Mouse (Mus musculus) right cerebral cortex, adult 2 months (tissue): ENCODE data around the gene D630045J12Rik.

ENCODE experiments used
- DNase-seq, 2 experiments: peaks; one replicate each; pipeline ENCODE4 v3.0.0; 2021 to 2022; ENCODE audit warnings: low spot score in 2 of 2

Gene D630045J12Rik

DNA sequence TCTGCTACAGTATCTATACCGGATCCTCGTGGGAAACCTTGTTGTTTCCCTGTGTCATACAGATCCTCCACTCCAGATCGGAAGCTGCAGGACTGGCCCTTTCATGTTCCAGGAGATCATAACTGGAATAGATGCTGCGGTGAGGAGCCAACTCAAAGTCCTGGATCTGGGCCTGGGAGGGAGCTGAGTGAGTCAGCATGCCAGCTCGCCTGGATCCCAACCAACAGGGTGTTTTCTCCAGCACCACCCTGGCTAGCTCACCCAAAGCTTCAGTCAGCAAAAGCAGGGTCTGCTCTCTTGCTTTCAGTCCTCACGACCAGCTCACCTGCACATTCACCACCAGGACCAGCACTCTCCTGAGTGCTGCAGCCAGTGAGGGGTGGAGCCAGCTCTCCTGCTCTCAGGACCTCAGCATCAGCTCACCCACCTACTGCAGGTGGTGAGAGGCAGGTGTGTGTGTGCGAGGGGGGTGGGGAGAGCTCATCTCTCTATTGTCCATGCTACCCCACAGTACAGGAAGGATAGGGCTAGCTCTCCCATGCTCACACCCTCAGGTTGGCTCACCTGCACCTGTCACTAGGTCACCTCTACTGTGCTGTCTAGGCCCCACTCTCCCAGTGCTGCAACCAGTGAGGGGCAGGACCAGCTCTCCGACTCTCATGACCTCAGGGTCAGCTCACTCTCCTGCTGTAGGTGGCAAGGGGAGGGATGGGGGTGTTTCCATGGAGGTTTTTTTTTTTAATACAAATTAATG lies 118.8 kb downstream of the D630045J12Rik start:
- peak; percentile 74 to 75 for DNase-seq

DNA sequence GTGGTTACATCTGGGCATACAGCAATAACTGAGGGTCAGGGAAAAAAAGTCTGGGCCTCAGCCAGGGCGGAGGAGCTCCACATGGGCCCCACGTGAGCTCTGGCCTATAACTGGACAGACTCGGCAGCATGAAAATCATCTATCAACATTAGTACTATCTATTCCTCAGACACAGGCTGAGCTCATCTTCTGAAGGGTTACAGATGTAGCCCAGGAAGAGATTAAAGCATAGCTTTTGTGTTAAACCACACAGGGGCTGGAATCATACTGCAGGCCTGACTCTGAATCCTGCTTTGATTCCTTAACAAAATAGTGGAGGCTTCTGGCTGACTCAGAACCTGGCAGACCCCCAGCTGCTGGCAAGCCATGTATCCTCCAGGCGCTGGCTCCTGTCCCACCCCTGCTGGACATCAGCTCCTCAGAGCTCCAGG lies 122.0 kb downstream of the D630045J12Rik start:
- DNase-seq: no peak

DNA sequence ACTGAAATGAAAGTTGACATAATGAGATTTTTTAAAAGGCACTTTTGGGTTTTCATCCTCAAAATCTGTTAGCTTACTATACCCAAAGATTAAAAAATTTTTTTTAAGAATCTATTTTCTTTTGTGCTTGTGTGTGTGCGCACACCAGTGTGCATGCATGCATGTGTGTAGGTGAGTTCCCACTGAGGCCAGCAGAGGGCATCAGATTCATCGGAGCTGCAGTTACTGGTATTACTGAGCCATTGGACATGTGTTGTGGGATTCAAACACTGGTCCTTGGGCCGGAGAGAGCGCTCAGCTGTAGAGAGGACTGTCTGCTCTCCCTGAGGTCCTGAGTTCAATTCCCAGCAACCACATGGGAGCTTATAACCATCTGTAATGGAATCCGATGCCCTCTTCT lies 123.9 kb downstream of the D630045J12Rik start:
- DNase-seq: no peak

DNA sequence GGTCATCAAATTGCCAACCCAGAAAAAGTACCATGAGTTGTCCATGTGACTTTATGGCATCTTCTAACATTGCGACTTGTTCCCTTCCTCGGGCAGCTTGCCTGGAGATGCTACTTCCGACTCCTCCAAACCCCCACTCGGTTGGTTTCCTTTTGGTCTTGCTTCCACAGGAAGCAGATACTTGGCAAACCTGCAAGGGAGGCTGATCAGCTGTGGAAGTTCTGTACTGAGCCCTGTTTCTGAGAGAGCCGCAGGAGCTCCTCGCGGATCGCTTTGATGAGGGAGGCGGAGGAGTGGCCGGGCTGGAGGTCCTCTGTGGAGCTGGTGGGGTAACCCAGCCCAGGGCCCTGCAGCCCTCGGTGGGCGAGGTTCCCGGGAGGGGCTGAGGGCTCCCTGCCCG lies 125.7 kb downstream of the D630045J12Rik start:
- no peak for DNase-seq

DNA sequence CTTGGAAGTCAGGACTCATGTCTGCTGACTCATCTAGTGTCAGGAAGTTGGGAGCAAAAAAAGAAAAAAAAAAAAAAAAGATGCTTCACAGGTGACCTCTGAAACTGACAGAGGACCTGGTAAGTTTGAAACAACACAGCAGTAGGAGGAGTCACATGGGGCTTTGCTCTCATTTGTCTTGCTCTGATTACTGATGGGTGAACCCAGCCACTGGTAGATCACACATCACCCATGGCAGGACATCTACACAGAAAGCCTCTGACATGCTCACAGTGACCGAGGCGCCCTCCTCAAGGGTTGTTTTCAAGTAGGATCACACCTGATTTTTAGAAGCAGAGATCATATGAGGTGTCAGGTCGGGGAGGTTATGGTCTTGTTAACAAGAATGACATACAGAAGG lies 128.3 kb downstream of the D630045J12Rik start:
- DNase-seq: no peak

DNA sequence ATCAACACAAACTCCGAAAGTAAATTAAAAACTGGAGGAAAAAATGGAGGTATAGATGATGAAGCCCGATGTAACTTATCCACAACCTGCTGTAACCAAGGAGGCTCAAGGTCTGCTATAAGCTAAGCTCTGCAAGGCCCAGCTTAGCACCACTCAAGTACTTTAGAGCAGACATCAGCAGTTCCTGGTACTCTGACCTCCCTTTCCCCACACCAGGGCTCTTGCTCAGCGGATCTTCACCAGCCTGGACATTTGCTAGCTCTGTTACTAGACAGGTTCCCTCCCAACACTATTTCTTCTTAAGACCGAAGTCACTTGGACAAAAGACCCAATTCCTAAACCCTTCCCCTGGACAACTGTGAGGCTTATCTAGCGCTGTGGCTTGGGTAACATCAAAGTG lies 128.9 kb downstream of the D630045J12Rik start:
- DNase-seq: no peak

DNA sequence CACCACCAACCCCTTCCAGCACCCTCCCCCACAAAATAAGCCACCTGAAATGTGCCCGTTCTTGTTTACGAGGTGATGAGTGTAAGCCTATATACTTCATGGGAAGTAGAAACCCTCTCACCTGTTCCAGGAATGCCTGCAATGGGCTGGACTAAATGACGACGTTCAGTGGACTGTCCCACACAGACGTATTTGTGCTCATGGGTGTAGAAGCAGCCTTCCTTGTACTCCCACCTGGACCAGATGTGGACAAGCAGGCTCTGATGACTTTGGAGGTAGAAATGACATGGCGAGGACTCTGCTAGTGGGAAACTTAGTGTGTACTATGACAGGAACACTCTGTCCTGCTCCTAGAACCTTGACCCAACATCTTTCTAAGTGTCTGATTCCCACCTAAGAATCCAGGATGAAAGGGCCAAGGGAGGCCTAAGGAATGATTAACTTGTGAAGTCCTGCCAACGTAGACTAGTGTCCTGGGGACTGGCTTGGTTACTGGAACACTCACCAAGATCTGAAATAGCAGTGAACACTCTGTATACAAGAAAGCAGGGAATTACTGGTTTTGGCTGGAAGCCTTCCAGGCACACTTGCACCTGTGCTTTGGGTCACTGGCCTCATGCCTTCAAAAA lies 129.5 kb downstream of the D630045J12Rik start, which contains the start of gene Atp6v0a4:
TSS of gene Atp6v0a4 (minus strand) at position 380 of the 629 bp plus-strand sequence.
- no peak for DNase-seq

DNA sequence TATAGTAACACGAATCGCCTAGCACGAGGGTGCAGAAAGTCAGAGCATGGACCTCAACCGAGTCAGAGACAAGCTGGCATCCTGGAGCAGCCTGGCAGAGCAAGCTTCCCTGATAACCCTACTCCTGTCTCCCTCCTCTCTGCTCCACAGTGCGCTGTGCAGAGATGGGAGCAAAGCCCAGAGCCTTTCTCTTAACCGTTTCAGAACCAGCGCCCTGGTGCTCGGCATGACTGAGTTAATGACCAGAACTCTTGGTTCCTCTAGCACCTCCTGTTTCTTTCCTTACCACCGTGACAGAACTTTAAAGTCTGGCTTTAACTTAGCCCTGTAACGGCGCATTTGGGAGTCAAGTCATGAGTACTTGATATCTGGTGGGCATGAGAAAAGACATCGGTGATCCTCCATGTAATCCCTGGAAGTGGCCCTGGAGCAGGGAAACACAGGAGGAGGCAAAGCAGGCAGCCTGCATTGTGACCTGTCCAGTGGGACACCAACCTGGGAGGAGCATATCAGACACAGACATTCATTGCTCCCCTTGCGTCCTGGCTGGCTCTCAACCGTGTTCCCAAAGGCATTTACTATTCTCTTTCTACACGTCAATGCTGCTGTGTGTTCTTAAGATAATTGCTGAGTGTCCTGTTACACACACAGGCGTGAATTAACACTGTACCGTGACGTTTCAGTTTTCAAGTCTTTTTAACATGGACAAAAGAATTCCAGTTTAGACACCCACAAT lies 130.2 kb downstream of the D630045J12Rik start:
- DNase-seq: no peak

DNA sequence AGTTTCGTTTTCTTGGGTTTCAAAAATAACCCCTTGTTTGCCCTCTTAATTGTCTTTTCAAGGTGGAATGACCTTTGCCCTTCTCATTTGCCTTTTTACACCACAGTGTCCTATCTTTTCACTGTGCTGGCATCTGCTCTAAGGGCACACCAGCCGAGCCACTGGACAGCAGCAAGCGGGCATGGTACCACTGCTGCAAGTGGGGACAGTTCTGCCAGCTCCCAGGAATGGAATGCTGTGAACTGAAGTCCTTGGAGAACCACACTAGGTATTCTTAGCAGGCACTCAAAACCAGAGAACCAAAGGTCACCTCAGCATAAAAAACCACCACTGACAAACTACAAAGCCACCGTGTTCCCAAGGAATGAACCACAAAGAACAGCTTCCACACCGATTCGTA lies 131.0 kb downstream of the D630045J12Rik start:
- DNase-seq: no peak

DNA sequence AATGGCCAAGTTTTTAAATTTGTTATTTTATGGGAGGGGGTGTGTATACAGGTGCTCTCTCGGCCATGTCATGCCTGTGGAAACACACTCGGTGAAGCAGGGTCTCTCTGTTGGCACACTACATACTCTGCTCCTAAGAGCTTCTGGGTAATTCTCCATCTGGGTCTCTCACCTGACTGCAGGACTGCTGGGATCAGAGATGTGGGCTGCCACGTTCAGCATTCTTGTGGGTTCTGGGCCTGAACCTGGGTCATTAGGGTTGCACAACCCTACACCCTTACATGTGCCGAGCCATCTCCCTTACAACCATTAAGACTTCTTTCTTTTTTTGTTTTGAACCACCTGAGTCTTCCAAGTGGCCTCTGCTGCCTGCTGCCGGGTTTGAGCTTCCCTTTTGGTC lies 132.0 kb downstream of the D630045J12Rik start:
- no peak for DNase-seq

DNA sequence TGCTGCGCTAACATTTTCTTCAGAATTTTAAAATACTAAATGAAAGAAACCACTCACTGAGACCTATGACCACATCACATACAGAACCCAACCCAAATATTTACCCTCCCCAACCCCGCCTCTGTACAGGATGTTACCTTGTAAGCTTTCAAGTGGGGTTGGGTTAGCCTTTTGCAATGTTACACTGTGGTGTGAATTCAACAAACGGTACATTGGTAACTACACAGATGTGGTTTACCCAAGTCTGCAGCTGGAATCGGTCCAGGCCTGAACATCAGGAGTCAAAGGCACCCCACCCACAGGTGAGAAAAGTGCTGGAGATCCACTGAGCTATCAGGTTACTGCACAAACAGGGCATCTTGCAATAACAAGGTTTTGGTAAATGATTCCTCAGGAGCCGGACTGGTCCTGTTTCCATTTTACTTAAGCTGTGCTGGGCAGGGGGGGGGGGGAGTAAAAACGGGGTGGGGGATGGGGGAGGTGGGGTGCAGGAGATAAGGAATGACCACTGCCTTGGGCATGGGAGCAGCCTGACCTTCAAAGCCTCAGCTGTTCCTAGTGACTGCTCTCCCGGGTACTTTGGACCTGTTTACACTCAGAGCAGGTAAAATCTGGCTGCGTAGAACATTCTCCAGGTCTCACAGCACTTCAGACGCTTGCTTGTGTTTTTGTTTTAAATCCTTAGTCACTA lies 133.0 kb downstream of the D630045J12Rik start:
- no peak for DNase-seq

DNA sequence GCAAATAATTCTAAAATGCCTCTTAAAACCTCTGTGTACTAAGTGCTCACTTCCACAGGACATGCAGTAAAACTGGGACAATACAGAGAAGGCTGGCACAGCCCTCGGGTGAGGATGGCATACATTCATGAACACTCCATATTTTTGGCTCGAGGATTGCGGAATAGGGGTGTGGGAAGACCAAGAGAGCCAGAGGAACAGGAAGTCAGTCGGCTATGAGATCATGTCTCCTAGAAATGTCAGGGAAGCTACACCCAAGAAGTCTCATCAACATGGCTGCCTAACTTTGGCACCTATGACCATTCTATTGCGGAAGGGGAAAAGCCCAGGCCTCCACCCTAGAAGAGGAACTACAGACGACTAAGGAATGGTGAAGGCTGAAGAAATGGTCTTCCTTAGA lies 135.5 kb downstream of the D630045J12Rik start:
- DNase-seq: no peak

DNA sequence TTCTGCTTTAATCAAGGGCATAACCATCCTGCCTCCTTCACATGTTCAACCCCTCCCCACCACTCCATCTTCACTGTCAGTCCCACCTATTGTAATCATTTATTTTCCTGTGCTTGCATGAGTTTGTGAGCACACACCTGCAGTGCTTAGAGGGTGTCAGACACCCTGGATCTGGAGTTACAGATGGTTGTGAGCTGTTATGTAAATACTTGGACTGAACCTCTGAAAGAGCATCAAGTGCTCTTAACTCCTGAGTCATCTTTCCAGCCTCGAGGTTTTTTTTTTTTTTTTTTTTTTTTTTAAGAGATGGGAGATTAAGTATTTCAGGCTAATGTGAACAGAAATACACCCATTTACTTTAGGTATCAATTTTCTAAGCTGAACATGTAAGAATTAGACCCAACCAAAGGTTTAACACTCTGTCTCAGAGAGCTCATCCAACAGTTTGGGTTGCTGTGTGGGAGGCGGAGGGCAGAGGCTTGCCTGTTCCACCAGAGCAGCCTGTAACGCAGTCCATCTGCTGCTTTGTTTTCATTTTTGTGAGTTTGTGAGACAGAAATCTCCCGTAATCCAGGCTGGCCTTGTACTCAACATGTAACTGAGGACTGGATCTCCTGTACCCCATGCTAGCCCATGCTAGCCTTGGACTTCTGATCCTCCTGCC lies 137.6 kb downstream of the D630045J12Rik start:
- DNase-seq: peak; percentile 51 to 56

DNA sequence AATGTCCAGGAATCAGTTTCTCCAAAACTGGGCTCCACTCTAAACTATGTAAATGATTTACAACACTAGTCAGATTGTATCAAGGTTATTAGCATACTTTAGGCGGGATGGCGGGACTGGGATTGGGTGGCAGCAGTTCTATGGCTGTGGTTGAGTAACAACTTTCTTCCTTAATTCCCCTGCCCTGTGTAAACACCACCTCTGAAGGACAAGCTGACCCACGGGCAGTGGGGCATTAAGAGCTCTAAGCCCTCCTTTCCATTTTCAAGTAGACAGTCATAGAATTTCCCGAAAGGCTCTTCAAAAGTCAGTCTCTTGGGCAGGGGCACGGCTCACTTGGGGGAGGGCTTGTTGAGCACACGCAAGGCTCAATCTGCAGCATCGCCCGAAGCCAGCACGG lies 142.9 kb downstream of the D630045J12Rik start:
- no peak for DNase-seq

DNA sequence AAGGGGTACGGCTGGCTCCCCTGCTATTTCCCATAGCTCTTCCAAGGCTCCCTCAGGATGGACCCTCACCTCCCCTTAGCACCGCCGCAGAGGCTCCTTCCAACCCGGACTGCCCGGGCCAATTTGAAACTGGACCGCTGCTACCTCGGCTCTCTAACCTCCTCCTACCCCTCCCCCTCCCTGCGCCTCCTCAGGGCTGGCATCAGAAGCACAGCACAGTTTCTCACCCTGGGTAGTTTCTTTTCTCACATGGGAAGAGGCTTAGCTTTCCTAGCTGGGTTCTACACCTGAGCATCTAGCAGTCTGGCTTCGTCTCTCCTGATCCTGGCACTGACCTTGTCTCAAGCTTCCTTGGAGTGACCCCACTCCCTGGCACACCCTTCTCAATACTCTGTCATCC lies 143.9 kb downstream of the D630045J12Rik start:
- no peak for DNase-seq

DNA sequence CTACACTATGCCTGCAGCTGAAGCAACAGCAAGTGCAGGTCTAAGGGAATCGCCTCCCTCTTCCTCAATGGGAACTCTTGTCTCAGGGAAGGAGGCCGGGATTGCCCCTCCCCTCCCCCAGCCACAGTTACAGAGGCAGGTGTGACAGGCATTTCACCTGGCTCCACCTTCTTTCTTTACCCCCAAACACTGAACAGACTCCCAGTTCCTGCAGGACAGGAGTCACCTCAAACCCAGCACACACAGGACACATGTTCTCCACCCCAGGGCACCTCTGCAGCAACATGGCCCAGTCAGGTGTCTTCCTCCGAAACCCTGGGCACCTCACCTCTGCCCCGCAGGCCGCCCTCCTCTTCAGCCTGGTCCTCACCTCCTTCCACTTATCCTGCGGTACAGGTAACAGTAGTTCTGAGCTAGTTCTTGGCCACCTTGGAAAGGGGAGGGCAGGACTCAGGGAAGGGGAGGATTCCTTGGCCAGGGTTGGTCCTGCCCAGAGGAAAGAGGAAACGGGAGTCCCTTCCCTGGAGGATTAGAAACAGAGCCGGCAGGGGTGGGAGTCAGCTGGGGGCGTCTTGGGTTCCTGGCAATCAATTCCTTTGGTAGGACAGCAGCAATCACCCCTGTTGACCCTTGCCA lies 144.5 kb downstream of the D630045J12Rik start, which contains the start of gene Tmem213:
TSS of gene Tmem213 (plus strand) at position 96 of the 636 bp plus-strand sequence.
- no peak for DNase-seq

DNA sequence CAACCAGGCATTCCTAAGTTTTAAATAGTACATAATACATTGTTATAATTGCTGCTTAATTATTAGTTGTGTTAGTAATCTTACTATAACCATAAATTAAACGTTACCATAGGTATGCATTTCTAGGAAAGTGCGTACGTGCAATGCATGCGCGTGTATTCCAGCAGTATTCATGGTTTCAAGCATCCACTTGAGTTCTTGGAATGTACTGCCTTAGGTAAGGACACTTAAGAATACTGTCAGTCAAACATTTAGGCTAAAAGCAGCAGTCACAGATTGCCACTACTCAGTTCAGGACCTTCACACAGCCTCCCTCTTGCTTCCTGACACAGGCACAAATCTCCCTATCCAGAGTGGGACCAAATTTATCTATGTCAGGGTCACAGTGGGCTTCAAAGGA lies 145.4 kb downstream of the D630045J12Rik start:
- no peak for DNase-seq

DNA sequence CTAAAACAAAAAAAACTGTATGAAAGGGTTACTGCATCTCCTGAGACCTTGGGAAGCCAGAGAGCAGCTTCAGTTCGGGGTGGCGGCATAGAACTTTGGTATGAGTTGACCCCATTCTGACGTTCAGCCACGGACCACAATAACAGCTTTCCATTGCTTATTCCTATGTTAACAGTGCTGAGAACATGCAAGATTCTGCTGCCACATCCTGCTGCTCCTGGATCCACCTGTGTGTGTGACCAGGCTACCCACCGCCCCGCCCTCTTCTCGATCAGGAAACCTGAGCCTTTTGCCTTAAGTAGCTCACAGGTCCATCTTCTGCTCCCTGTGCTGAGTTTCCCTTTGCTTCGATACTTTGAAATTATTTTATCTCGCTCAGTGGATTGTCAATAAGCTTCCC lies 147.9 kb downstream of the D630045J12Rik start:
- no peak for DNase-seq

DNA sequence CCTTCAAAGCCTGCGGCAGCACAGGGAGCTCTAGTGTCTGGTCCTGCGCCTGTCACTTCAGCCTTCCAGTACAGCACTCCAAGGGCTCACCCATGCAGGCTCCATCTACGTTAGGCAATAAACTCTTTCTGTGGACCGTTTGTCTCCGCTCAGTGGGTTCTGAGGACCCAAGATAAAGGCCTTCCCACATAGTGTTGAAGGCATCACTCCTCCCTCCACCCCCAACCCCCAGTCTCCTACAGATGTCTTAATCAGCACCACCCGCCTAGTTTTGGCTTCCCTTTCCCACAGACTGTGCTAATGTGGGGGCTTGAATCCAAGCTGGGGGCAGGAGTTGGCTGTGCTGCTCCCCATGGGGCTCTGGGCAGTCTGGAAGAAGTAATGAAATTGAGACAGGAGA lies 150.0 kb downstream of the D630045J12Rik start:
- no peak for DNase-seq

DNA sequence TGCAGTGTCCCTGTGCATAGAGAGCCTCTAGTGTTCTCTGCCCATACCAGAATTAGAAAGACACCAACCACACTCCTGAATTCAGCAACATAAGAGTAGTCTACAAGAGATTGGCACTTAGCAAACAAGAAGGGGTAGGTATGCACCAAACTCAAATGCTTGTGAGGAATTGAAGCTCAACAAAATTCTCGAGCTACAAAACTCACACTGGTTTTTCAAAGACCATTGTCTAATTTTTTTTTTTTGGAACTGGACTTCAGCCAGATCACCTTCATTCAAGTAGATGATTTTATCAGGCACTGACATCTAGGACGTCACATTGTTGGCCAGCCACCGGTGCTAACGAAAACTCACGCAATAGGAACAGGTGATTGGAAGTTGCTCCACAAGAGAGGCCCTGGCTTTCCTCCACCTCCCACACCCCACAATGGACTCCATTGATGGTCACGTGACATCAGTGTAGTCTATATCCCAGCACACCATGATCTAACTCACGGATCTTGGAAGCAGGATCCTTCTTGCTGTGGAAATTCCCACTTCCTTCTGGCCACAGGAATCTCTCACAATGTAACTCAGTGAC lies 151.5 kb downstream of the D630045J12Rik start:
- DNase-seq: no peak

DNA sequence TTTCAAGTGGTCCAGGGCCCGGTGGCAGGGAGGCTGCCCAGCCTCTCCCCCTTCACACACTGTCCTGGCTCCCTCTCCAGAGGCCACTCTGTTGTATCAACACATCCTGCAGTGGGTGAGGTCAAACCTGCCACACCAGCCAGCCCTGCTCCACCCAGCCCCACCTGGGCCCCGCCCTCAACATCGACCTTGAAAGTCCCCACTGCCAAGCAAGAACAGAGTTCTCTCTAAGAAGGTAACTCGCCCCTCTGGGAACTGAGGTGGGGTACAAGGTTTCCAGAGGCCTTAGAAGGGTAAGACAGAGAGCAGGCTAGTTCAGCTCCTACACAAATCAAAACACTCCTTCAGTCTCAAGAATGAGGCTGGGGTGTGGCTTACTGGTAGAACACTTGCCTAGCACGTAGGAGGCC lies 156.8 kb downstream of the D630045J12Rik start:
- DNase-seq: no peak
